Mouse (Mus musculus) thymus, adult 2 months (tissue): ENCODE results near the gene Stox2.

Experiments used
- CTCF ChIP-seq: fragments of 200-500 bp; IDR thresholded peaks from 2 replicates; pipeline ENCODE4 v1.5.1; 2012; ENCODE audit warnings: mild to moderate bottlenecking, control low read depth, low read length, moderate library complexity, borderline replicate concordance; ENCODE audit not compliant: control insufficient read depth, poor library complexity, insufficient read depth; ENCODE audit errors: extremely low read depth
- POLR2A ChIP-seq: fragments of 200-500 bp; IDR thresholded peaks from 2 replicates; pipeline ENCODE4 v1.6.1; 2012; ENCODE audit warnings: mild to moderate bottlenecking, low read length, control low read depth, moderate library complexity; ENCODE audit not compliant: control insufficient read depth, poor library complexity, insufficient read depth; ENCODE audit errors: extremely low read depth

DNA sequence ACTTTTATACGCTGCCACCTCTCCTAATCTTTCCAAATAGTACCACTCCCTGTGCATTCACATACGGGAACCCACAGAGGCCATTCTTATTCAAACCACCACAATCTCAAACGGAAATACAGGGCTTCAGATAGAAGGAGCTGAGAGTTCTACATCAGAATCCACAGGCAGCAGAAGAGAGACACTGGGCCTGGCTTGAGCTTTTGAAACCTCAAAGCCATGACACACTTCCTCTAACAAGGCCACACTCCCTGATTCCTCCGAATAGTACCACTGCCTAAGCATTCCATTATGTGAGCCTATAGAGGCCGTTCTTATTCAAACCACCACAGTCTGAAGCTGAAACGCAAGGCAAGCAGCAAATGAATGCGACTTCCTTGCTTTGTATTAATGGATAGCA, 69.5 kb downstream of the Stox2 start:
- TF ChIP-seq POLR2A (no peak), CTCF (no peak)
